Comparison of ENCODE assay signal across 21 mouse cellular contexts in the genomic region with DNA sequence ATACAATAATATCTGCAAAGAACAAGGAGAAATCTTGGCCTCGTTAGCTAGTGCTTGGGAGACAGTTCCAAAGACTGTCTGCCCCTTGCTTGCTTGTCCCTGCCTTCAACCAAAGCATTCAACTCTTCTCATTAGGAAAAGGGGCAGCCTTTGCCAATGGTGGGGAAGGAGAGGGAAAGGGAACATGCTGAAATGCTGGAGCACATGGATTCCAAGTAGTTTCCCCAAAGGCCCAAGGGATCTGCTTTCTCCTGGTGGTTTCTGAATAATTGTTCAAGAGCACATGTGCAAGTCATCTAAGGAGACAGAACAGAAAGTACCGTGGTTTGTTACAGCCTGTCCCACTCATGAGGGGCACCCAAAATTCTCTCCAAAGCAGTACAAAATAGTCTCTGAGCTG.
"Had no signal": no experiment of that assay in that cellular context is flagged by ENCODE, and none has a peak within 500 bp of the region (broad histone marks: within the 10 kb centered on the region; RNA-seq: fewer than 3 reads in every experiment).

No protein-coding gene starts in this region.

- H3K27ac ChIP-seq: limb, embryonic 12.5 days; limb, embryonic 15.5 days; liver, embryonic 14.5 days; macrophage; midbrain, embryonic 12.5 days; midbrain, embryonic 15.5 days; neural tube, embryonic 12.5 days; neural tube, embryonic 15.5 days; stomach, embryonic 15.5 days had no signal

- H3K27me3 ChIP-seq: limb, embryonic 12.5 days; limb, embryonic 15.5 days; midbrain, embryonic 15.5 days; neural tube, embryonic 12.5 days; neural tube, embryonic 15.5 days; stomach, embryonic 15.5 days had no signal

- DNase-seq: kidney, adult 9 months; kidney, postnatal 14 days; kidney, postnatal 4 days; left cerebral cortex, postnatal 4 days; liver, postnatal 0 days; lung, embryonic 14.5 days; right cerebral cortex, adult 18-20 months; right cerebral cortex, postnatal 14 days; right cerebral cortex, postnatal 4 days; spleen, adult 18-20 months; thymus, adult 2 months; thymus, postnatal 25 days had no signal

- H3K9me3 ChIP-seq: limb, embryonic 12.5 days; limb, embryonic 15.5 days; midbrain, embryonic 12.5 days; midbrain, embryonic 15.5 days; neural tube, embryonic 12.5 days; neural tube, embryonic 15.5 days; stomach, embryonic 15.5 days had no signal

- H3K4me1 ChIP-seq: limb, embryonic 12.5 days; midbrain, embryonic 15.5 days; neural tube, embryonic 12.5 days; neural tube, embryonic 15.5 days; stomach, embryonic 15.5 days had no signal

- H3K4me3 ChIP-seq: limb, embryonic 12.5 days; limb, embryonic 15.5 days; midbrain, embryonic 12.5 days; midbrain, embryonic 15.5 days; neural tube, embryonic 12.5 days; neural tube, embryonic 15.5 days; stomach, embryonic 15.5 days had no signal

- H3K36me3 ChIP-seq: limb, embryonic 12.5 days; limb, embryonic 15.5 days; midbrain, embryonic 12.5 days; midbrain, embryonic 15.5 days; neural tube, embryonic 12.5 days; neural tube, embryonic 15.5 days; stomach, embryonic 15.5 days had no signal
